Mouse (Mus musculus) neural tube, embryonic 11.5 days (tissue): ENCODE results near the gene Ptprm. TPM values are rescaled to one million over a fixed set of nuclear protein-coding genes. Genes with fewer than 3 reads are reported as not detected.

Source experiments
- ATAC-seq: fragments of 200-750 bp; cut with Nextera tagmentation; 2 replicates; pipeline ENCODE4 v1.8.0; 2017; ENCODE audit warnings: moderate number of reproducible peaks, mild to moderate bottlenecking, moderate TSS enrichment, moderate library complexity; ENCODE audit not compliant: insufficient read depth, low FRiP score, low TSS enrichment
- DNase-seq: peaks from one replicate; pipeline ENCODE4 v3.0.0-alpha.2; 2015; ENCODE audit warnings: low spot score
- H3K27ac ChIP-seq: fragments of 300-500 bp; sonication (generic); 2 replicates; pipeline ENCODE4 v1.5.1; 2014; ENCODE audit warnings: low read depth, mild to moderate bottlenecking, low read length
- H3K27me3 ChIP-seq: fragments of 300-500 bp; sonication (generic); 2 replicates; pipeline ENCODE4 v1.6.1; 2014; ENCODE audit warnings: mild to moderate bottlenecking, low read length, mixed read lengths; ENCODE audit not compliant: control insufficient read depth, insufficient read depth
- H3K36me3 ChIP-seq: fragments of 300-500 bp; sonication (generic); 2 replicates; pipeline ENCODE4 v1.6.1; 2014; ENCODE audit warnings: mild to moderate bottlenecking, low read length, moderate library complexity, mixed read lengths; ENCODE audit not compliant: control insufficient read depth, insufficient read depth
- H3K4me1 ChIP-seq: fragments of 300-500 bp; sonication (generic); 2 replicates; pipeline ENCODE4 v1.6.1; 2014; ENCODE audit warnings: low read length, mixed read lengths; ENCODE audit not compliant: control insufficient read depth, insufficient read depth
- H3K4me2 ChIP-seq: fragments of 300-500 bp; sonication (generic); 2 replicates; pipeline ENCODE4 v1.6.1; 2014; ENCODE audit warnings: low read depth, mild to moderate bottlenecking, moderate library complexity
- H3K4me3 ChIP-seq: fragments of 300-500 bp; sonication (generic); 2 replicates; pipeline ENCODE4 v1.5.1; 2014; ENCODE audit warnings: low read depth, low read length
- H3K9ac ChIP-seq: fragments of 300-500 bp; sonication (generic); 2 replicates; pipeline ENCODE4 v1.6.1; 2014; ENCODE audit warnings: mild to moderate bottlenecking, low read length
- H3K9me3 ChIP-seq: fragments of 300-500 bp; sonication (generic); 2 replicates; pipeline ENCODE4 v1.6.1; 2016; ENCODE audit warnings: low read length; ENCODE audit not compliant: control insufficient read depth
- WGBS: fragments of 180-500 bp; shearing (Covaris S2); extraction: QIAGEN DNeasy Blood & Tissue Kit; methylation state at CpG from one replicate; pipeline ENCODE4 v1.1.7; 2014; 5-methylcytosine and 5-hydroxymethylcytosine counted together
- polyA plus RNA-seq: library from polyadenylated mRNA; unstranded; fragments of >200 nt; fragmentation: Nextera tagmentation; extraction: Ambion mirVana; gene quantifications from 2 replicates; pipeline ENCODE4 v1.2.1, GENCODE M21; 2014

Gene Ptprm
- polyA plus RNA-seq, 1 experiment from 2014 or later, result 12.7 TPM

DNA sequence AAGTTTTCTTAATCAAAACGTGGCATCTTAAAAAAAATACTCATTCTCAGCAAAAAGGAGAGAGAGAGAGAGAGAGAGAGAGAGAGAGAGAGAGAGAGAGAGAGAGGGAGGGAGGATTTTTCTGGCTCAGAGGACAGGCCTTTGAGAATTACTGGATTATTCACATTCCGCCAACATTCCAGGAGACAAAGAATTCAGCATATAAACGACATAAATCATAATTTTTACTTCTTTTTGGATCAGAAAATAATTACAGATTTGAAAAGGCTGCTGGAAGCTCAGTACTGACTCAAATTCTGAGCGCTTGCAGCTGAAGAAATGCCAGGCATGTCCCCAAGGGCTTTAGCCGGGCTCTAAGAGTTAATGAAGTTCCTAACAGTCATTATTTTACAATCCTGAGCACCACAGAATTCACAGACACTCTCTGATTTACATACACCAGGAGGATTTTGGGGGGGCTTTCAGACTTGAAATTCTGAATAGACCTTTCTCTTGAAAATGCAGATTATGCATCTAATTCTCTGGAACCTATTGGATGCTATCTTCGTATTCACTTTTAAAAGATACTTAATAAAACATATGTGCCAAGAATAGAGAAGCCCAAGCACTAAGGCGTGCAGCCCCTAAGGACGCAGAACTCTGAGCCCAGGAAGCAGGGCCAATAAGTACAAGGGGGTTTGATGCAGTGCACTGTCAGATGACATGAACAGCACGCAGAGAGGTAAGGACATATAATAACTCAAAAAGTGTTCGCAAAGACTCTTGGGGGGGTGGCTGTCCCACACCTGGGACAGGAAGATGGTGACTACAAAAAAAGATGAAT lies 112.1 kb downstream of the Ptprm start:
- H3K4me1 ChIP-seq, result no peaks in the 10 kb centered on the region
- H3K27ac ChIP-seq, result no peak overlapping the region
- ATAC-seq (no peak), DNase-seq (no peak)
- H3K4me2 ChIP-seq, result no peak overlapping the region
- no peak overlapping the region for H3K9ac ChIP-seq
- no peaks in the 10 kb centered on the region for H3K36me3 ChIP-seq
- no peaks in the 10 kb centered on the region for H3K9me3 ChIP-seq
- H3K4me3 ChIP-seq, result no peak overlapping the region
- WGBS, result 67% methylated on average over 10 of the region's 10 CpGs
- no peaks in the 10 kb centered on the region for H3K27me3 ChIP-seq

DNA sequence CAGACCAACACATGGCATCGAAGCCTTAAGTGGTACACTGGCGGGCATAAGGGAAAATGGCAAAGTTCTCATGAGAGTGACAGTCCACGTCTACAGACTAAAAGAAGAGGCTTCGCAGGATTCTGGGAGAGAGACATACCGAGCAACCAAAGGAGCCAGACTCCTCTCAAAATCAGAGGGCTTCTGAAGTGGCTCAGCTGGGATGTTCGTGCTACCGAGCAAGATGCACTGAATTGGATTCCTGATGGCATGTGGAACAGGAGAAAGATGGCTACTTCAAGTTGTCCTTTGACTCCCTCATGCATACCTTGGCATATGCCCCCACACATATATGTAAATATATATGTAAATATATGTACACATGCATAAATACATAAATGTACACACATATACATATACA lies 115.4 kb downstream of the Ptprm start:
- DNase-seq (no peak), ATAC-seq (no peak)
- H3K27me3 ChIP-seq, result no peaks in the 10 kb centered on the region
- no peak overlapping the region for H3K4me3 ChIP-seq
- 97% methylated on average over 7 of the region's 7 CpGs for WGBS
- H3K4me2 ChIP-seq, result no peak overlapping the region
- no peak overlapping the region for H3K27ac ChIP-seq
- H3K9ac ChIP-seq, result no peak overlapping the region
- no peaks in the 10 kb centered on the region for H3K9me3 ChIP-seq
- H3K36me3 ChIP-seq, result no peaks in the 10 kb centered on the region
- no peaks in the 10 kb centered on the region for H3K4me1 ChIP-seq

DNA sequence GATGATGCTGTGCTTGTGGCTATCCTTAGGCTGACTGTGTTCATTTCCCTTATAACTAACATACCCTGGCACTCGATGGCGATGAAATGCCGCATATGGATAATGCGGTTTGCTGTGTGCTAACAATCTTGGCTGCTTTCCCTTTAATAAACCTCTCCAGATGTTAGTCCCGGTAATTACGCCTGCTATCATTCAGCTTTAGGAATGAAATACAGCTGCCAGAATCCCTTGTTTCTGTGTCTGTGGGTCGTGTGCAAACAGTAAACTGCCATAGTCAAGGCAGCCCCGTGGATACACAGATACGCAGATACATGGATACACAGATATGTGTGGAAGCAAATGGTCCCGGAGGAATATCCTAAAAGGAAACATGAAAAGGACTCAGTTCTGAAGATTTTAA lies 116.8 kb downstream of the Ptprm start:
- H3K9ac ChIP-seq, result no peak overlapping the region
- no peaks in the 10 kb centered on the region for H3K36me3 ChIP-seq
- no peaks in the 10 kb centered on the region for H3K27me3 ChIP-seq
- H3K9me3 ChIP-seq, result no peaks in the 10 kb centered on the region
- DNase-seq, result no peak
- WGBS, result 88% methylated on average over 10 of the region's 10 CpGs
- H3K4me1 ChIP-seq, result no peaks in the 10 kb centered on the region
- no peak overlapping the region for H3K4me2 ChIP-seq
- H3K4me3 ChIP-seq, result no peak overlapping the region
- no peak overlapping the region for H3K27ac ChIP-seq
- no peak for ATAC-seq

DNA sequence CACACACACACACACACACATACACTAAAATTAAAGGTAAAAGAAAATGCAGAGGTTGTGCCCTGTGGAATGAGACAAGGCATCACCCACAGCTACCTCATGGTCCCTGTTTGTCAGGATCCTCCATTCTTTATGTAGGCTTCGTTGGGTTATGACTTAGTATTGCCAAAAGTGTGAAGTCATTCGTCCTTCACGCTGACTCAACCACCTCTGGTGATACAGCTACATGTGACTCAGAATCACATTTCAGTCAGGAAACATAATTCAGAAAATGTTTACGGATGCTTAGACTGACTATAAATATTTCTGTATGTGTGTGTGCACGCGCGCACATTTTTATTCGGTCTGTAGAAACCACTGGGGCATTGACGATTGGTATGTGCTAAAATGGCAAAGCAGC lies 121.2 kb downstream of the Ptprm start:
- no peaks in the 10 kb centered on the region for H3K27me3 ChIP-seq
- 91% methylated on average over 9 of the region's 9 CpGs for WGBS
- H3K4me3 ChIP-seq, result no peak overlapping the region
- H3K36me3 ChIP-seq, result no peaks in the 10 kb centered on the region
- H3K4me2 ChIP-seq, result no peak overlapping the region
- H3K9me3 ChIP-seq, result no peaks in the 10 kb centered on the region
- H3K4me1 ChIP-seq, result no peaks in the 10 kb centered on the region
- H3K27ac ChIP-seq, result no peak overlapping the region
- no peak overlapping the region for H3K9ac ChIP-seq
- ATAC-seq, result no peak
- DNase-seq, result no peak

DNA sequence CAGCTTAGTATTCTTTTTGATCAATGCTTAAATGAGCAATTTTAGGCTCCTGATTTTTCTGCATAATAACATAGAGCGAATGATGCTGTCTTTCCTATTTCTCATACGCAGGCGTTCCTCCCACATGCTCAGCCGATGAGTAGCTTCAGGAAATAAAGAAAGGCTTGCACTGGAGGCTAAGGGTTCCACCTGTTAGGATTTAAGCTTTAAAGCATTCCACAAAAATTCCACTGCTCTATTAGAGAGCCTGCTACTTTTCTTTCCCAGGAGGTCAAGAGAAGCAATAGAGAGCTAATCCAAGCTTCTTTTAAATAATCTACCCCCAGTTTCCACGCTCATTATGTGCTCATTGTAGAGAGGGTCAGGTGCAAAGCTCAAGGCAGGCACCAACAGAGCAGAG lies 127.3 kb downstream of the Ptprm start:
- Histone ChIP-seq H3K9me3 (no peaks in the 10 kb centered on the region), H3K9ac (no peak overlapping the region), H3K36me3 (no peaks in the 10 kb centered on the region), H3K4me2 (no peak overlapping the region), H3K4me3 (no peak overlapping the region), H3K27ac (no peak overlapping the region), H3K4me1 (no peaks in the 10 kb centered on the region), H3K27me3 (no peaks in the 10 kb centered on the region)
- 78% methylated on average over 5 of the region's 5 CpGs for WGBS
- DNase-seq (no peak), ATAC-seq (no peak)

DNA sequence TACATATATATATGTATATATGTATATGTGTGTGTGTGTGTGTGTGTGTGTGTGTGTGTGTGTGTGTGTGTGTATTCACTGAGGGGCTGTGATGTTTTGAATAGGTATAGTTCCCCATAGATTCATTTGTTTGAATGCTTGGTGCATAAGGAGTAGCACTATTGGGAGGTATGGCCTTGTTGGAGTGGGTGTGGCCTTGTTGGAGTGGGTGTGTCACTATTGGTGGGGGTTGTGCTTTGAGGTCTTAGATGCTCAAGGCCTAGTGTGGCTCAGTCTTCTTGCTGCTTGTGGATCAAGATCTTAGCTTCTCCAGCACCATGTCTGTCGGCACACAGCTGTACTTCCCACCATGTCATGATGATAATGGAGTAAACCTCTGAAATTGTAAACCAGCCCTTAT lies 138.9 kb downstream of the Ptprm start:
- no peak for DNase-seq
- Histone ChIP-seq H3K4me1 (peaks cover 2% of the 10 kb centered on the region; the same call in 1 of the 2 replicates), H3K36me3 (no peaks in the 10 kb centered on the region), H3K4me3 (no peak overlapping the region), H3K9ac (no peak overlapping the region), H3K9me3 (no peaks in the 10 kb centered on the region), H3K27me3 (no peaks in the 10 kb centered on the region), H3K27ac (no peak overlapping the region), H3K4me2 (no peak overlapping the region)
- no peak for ATAC-seq
- WGBS, result 87% methylated on average over 1 of the region's 1 CpGs

DNA sequence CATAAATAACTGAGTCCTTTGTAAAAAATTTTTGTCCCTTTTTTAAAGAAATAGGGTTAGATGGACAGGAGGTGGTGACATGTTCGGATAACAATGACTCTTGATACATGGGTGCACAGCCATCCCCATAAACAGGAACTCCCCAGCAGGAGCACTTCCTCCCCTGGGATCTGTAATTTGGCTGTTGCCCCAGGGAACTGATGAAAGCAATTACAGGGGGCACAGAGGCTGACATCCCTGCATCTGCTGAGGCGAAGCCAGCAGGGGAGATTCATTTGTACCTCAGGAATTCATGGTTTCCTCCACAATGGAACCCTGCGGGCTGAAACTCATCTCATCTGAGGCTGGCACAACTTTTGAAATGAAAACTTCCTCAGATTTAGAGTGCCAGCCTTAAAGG lies 140.5 kb downstream of the Ptprm start:
- Histone ChIP-seq H3K4me1 (peaks cover 2% of the 10 kb centered on the region; the same call in 1 of the 2 replicates), H3K27me3 (no peaks in the 10 kb centered on the region), H3K4me2 (no peak overlapping the region), H3K27ac (no peak overlapping the region), H3K4me3 (no peak overlapping the region), H3K36me3 (no peaks in the 10 kb centered on the region), H3K9ac (no peak overlapping the region), H3K9me3 (no peaks in the 10 kb centered on the region)
- WGBS, result 22% methylated on average over 3 of the region's 3 CpGs
- DNase-seq (no peak), ATAC-seq (no peak)

DNA sequence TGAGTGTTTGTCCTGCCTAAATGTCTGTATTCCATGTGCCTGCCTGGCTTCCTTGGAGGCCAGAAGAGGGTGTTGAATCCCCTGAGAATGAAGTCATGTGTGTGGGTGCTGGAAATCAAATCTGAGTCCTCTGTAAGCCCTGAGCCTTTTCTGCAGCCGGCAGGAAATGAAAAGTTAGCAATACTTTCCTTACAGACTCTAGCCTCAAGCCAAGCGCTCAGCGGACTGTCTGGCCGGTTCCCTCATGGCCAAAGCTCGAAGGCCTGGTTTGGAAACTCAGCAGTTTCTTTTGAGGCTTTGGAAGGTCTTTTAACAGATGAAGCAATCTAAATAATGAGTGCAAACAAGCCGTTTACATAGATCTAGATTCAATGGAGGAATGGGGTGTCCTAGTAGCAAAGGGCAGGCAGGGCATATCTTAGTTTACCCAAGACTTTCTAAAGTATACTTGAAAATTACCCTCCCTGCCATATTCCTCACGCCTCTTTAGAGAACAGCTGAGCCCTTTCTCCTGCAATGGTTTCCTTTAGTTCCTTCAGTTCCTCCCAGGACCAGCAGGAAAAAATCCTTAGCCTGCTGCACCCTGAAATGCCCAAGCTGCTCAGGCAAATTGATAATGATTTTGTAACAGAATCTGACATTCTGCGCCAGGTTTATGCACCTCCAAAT lies 144.4 kb downstream of the Ptprm start:
- no peaks in the 10 kb centered on the region for H3K27me3 ChIP-seq
- DNase-seq (no peak), ATAC-seq (no peak)
- H3K36me3 ChIP-seq, result no peaks in the 10 kb centered on the region
- WGBS, result 73% methylated on average over 8 of the region's 8 CpGs
- no peak overlapping the region for H3K27ac ChIP-seq
- H3K4me2 ChIP-seq, result no peak overlapping the region
- H3K4me3 ChIP-seq, result no peak overlapping the region
- H3K4me1 ChIP-seq, result peaks cover 2% of the 10 kb centered on the region; the same call in 1 of the 2 replicates
- H3K9ac ChIP-seq, result no peak overlapping the region
- no peaks in the 10 kb centered on the region for H3K9me3 ChIP-seq

DNA sequence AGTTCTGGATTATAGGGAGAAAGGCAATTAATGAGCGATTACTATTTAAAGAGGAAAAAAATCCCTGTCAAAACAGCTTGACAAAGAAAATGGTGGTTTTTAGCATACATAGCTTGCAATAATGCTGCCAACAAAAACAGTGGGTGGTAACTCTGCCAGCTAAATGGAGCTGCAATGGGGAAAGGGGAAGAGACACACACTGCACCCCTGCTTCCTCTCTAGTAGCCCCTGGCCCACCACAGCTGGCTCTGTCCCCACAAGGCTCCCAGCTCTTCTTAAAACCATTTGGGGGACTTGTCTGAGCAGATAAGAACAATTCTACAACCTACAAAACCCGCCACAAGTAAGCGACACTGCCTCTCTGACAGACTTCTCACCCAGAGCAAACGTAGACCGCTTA lies 145.7 kb downstream of the Ptprm start:
- H3K4me1 ChIP-seq, result peaks cover under 1% of the 10 kb centered on the region; the same call in 1 of the 2 replicates
- no peak overlapping the region for H3K27ac ChIP-seq
- no peaks in the 10 kb centered on the region for H3K27me3 ChIP-seq
- H3K9ac ChIP-seq, result no peak overlapping the region
- DNase-seq (no peak), ATAC-seq (no peak)
- no peaks in the 10 kb centered on the region for H3K9me3 ChIP-seq
- WGBS, result 76% methylated on average over 5 of the region's 5 CpGs
- no peak overlapping the region for H3K4me2 ChIP-seq
- H3K36me3 ChIP-seq, result no peaks in the 10 kb centered on the region
- no peak overlapping the region for H3K4me3 ChIP-seq
